Mouse (Mus musculus) heart, postnatal 36 days (tissue): ENCODE results near the gene Trim5. TPM values are rescaled to one million over a fixed set of nuclear protein-coding genes. Genes with fewer than 3 reads are reported as not detected.
"Not testable (repeated sequence)": the region's sequence is repeated elsewhere in the genome, so short reads cannot be mapped to it uniquely, and the experiment has no call there.

Experiments used
- DNase-seq, 2 experiments: peaks; one replicate each; pipeline ENCODE4 v3.0.0; 2021 to 2022
- intact Hi-C: fragments of 180-260 bp; cut with DNase I; formaldehyde crosslinking; loops from one replicate; pipeline ENCODE4 v1.15.1; 2025
- total RNA-seq, 2 experiments: library from RNA; stranded (reverse); gene quantifications; 2 replicates each; pipeline ENCODE4 v1.2.3; 2021

The Trim5 gene
- total RNA-seq, result 1 to 10 TPM; 2.0 to 3.0 TPM

DNA sequence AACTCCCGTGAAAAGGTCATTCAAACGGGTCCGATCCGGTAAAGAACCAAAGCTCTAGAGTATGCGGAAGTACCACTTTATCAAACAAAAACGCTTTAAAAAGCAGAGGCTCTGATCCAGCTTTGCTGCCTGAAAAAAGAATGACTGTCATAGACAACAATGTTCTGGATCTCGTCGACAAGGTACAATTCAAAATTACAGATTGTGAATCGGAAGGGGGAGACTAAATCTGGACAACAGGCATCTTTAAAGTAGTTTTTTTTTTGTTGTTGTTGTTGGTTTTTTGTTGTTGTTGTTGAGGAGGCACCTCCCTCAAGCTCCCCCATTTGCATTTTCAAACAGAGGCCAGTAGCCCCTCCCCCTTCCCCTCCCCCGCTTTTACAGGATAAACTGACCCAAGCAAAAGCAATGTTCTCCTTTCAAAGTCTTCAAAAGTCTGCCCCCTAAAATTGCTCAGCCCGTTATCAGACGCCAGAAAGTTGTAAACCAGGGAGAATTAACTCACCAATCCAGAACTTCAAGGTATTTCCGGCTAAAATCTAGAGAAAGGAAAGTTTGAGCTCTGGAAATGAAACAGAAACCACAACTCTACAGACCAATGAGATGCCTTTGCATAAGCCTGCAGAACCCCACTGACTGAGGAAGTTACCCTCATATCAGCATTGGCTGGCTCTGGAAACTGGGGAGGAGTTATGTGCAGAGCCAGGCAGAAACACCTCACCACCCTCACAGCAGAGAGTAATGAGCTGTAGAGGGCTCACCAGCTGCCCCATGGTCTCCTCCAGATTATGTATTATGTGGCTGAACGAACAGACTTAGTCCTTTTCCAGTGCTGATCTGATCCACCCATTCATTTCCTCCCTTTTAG lies at the start of gene Trim5:
Gene Trim5 (minus strand): TSS at position 519 of the 868 bp plus-strand sequence.
- intact Hi-C loops, result loop anchor here (2.0 kb wide), 1 partner anchor 65 kb away; the partner anchor contains the start of gene Trim12c
- peak; percentile 15 to 30 for DNase-seq

- intact Hi-C loops, DNase-seq: not testable (repeated sequence)
Measured at GRCm38 (mm10) chr7:104335547-104335946, 47.7 kb upstream of the Trim5 start.

DNA sequence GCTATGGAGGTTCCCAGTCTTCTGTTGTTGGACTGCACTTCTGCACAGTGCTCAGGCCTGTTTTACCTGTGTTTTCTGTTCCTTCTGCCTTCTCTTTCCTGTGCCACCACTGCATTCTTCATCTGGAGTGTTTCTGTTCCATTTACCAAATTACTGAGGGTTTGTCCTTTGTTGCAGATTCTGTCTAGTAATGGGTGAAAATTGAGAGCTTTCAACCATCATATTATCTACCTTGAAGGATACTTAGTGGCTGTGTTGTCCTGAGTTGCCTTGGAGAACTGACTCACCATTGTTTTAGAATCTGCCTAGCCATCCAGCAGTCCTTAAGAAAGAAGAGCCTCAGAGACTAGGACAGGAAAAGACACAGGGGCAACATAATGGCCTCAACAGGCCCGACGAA lies 41.3 kb upstream of the Trim5 start, which contains the start of gene Trim34b:
Gene Trim34b (plus strand): TSS at position 301 of the 400 bp plus-strand sequence.
- intact Hi-C loops, DNase-seq: not testable (repeated sequence)

DNA sequence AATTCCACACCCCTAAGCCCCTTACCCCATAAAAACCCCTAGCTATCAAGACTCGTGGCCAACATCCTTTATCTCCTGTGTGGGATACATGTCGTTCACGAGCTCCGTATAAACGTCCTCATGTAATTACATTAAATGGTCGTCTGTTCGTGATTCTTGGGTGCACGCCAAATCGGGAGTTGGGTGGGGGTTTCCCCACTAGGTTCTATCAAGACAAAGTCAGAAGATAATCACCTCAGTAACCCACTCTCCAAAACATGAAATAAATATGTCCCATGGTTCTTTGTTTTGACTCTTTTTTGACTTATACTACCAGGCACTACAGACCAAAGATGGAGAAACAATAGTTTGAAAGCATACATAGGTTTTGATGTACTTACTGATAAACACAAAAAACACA lies 34.1 kb upstream of the Trim5 start:
- intact Hi-C loops, result no loop called here
- DNase-seq, result no peak

DNA sequence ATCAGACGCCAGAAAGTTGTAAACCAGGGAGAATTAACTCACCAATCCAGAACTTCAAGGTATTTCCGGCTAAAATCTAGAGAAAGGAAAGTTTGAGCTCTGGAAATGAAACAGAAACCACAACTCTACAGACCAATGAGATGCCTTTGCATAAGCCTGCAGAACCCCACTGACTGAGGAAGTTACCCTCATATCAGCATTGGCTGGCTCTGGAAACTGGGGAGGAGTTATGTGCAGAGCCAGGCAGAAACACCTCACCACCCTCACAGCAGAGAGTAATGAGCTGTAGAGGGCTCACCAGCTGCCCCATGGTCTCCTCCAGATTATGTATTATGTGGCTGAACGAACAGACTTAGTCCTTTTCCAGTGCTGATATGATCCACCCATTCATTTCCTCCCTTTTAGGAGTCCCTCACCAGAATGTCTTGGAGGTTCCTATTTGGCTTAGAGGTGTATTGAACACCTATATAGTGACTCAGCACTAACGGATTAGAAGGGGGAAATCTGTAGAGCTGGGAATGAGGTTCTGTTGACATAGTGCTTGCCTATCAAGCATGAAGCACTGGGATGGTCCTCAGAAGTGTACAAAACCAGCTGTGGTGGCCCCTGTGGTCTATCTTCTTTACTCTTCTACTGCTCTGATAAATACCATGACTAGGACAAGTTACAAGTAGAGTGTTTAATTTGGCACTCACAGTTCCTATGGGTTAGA lies 27.6 kb upstream of the Trim5 start, which contains the start of gene Trim12a:
Gene Trim12a (minus strand): TSS at position 98 of the 712 bp plus-strand sequence.
- intact Hi-C loops, result loop anchor here (2.0 kb wide), 1 partner anchor 37 kb away; the partner anchor contains the start of gene Trim12c

GRCm38 (mm10) chr7:104314796-104315353 lies 27.0 kb upstream of the Trim5 start:
- intact Hi-C loops, result loop anchor here (2.0 kb wide), 1 partner anchor 38 kb away; the partner anchor contains the start of gene Trim12c

More for the DNA sequence above, 27.6 kb upstream of the Trim5 start, which contains the start of gene Trim12a:
- not testable (repeated sequence) for DNase-seq

GRCm38 (mm10) chr7:104291638-104292400 lies 3.9 kb upstream of the Trim5 start:
- no peak for DNase-seq
- intact Hi-C loops, result no loop called here

More at GRCm38 (mm10) chr7:104314796-104315353, 27.0 kb upstream of the Trim5 start:
- DNase-seq, result peak in 1 of 2 experiments; percentile 32

- intact Hi-C loops, result no loop called here
Measured at GRCm38 (mm10) chr7:104290641-104291040, 2.7 kb upstream of the Trim5 start.

DNA sequence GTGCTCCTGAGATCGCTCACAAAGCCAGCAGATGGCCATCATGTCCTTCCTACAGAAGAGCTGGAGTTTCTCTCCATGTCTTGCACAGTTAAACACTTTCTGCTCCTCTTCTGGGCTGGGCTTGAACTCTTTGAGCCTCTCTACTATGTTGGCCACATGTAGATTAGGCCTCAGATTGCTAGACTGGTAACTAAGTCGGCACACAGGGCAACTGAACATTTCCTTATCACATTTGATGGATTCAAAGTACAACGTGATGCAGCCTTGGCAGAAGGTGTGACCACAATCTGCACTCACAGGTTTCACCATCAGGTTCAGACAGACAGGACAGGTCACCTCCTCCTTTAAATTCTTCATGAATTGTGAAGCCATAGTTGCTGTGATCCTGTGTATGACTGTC lies 8.5 kb downstream of the Trim5 start:
- DNase-seq, intact Hi-C loops: not testable (repeated sequence)

More at GRCm38 (mm10) chr7:104290641-104291040, 2.7 kb upstream of the Trim5 start:
- no peak for DNase-seq

DNA sequence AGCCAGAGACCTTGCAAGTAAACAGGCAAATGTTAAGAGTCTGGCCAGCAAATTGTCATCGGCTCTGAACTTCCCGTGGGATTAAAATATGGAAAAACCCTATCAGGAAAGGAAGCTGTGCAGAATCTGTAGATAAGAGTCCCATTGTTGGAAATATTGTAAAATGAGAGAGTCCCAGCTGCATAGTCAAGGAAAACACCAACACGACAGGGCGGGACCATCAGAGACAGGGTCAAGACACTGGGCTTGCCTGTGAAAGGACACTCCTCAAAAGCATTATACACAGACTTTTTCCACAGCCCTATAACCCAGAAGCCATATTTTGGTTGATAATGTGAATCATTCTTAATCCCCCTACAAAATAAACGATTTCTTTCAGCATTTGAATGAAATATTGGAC lies 22.6 kb downstream of the Trim5 start:
- DNase-seq, intact Hi-C loops: not testable (repeated sequence)

GRCm38 (mm10) chr7:104260380-104260779 lies 27.5 kb downstream of the Trim5 start:
- DNase-seq, intact Hi-C loops: not testable (repeated sequence)

DNA sequence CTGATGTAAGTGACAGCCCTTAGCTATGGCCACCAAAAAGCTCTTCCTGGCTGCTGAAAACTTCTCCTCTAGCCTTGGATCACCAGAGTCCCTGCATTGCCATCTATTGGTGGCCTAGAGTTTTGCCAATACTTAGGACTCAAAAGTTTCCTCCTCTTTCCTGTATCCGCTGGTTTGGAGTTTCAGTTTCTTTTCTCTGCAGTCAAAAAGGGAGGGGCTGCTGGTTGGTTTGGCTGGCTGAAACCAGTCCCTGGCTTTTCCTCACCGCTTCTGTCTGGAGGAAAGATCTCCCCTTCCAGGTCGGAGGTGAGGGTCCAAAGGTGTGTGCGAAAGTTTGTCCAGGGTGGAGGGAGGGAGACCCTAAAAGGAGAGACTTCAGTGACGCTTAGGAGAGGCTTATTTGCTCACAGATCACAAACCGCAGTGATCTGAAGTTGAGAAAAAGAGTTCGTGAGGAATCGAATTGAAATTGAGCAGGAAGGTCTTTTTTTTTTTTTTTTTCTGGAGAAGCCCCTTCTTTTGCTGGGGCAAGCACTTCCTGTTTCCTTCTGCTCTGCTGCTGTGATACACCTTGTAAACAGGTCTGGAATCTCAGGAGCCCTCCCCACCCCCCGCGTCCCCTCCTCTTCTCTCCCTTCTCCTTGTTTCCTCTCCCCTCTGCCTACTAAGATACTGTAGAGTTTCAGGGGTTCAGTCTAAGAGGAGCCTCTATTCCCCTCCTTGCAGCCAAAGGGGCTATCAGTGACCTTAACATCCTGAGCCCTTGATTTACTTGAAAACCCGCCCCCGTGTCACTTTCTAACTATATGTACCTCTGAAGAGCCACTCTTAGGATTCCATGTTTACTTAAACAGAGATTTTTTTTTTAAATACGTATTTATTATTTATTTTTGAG lies 43.4 kb downstream of the Trim5 start, which contains the start of gene Trim34a:
Gene Trim34a (plus strand): TSS at position 171 of the 895 bp plus-strand sequence.
- peak; percentile 63 to 67 for DNase-seq
- intact Hi-C loops, result no loop called here

- DNase-seq, result no peak
- intact Hi-C loops, result no loop called here
Measured at GRCm38 (mm10) chr7:104243616-104244015, 44.3 kb downstream of the Trim5 start.

DNA sequence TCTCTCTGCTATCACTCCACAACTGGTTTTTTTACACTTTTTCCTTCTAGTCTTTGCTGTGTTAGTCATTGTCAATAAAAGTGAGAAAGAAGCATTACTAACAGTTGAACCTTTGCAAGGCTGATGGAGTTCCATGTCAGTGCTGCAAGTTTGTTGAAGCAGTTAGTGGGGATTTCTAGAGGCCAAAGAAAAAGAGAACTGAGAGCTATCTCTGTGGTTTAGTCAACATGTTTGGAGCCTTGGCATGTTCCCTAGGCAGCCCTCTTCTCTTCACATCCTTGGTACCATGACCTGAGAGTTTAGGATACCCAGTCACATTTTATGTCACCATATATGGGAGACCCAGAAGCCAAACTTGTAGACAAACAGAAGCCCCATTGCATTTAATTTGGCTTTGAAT lies 47.0 kb downstream of the Trim5 start:
- intact Hi-C loops, result no loop called here
- no peak for DNase-seq

GRCm38 (mm10) chr7:104231203-104231602 lies 56.7 kb downstream of the Trim5 start:
- intact Hi-C loops, result loop anchor here (1.0 kb wide), 1 partner anchor 31 kb away; no protein-coding TSS in a partner anchor
- peak; percentile 40 to 51 for DNase-seq

- intact Hi-C loops, result no loop called here
- DNase-seq, result peak; percentile 82 to 87
Measured at GRCm38 (mm10) chr7:104218701-104219569, 69.0 kb downstream of the Trim5 start, which contains the start of gene Trim6. Gene Trim6, plus strand, starts transcription at chr7:104218793.

- no peak for DNase-seq
- intact Hi-C loops, result no loop called here
Measured at GRCm38 (mm10) chr7:104217881-104218280, 70.0 kb downstream of the Trim5 start.
